Mouse (Mus musculus): ENCODE data around the gene Bank1. TPM values are rescaled to one million over a fixed set of nuclear protein-coding genes. Genes with fewer than 3 reads are reported as not detected.

Bank1 gene
- polyA plus RNA-seq, 1 experiment from 2014 or later, result 1.0 TPM

- H3K27me3 ChIP-seq (replicated peaks; ENCODE audit: control insufficient read depth, insufficient read depth, low read length), result no peaks in the 10 kb centered on the region
- 67% methylated on average over 1 of the region's 1 CpGs for WGBS
- no peak for TF ChIP-seq CTCF (IDR thresholded peaks at IDR 0.05; ENCODE audit: low read depth)
- H3K4me1 ChIP-seq (replicated peaks; ENCODE audit: control insufficient read depth, insufficient read depth, low read length), result no peaks in the 10 kb centered on the region
- no peak overlapping the region for H3K4me3 ChIP-seq (ENCODE audit: low read depth, low read length)
- no peaks in the 10 kb centered on the region for H3K36me3 ChIP-seq (ENCODE audit: control insufficient read depth, insufficient read depth)
- no peak overlapping the region for H3K27ac ChIP-seq (ENCODE audit: low read depth, low read length)
- H3K4me2 ChIP-seq (replicated peaks; ENCODE audit: low read depth), result no peak overlapping the region
- ATAC-seq, result no peak
- H3K9me3 ChIP-seq (ENCODE audit: control insufficient read depth), result no peaks in the 10 kb centered on the region
- no peak overlapping the region for H3K9ac ChIP-seq (ENCODE audit: low read depth, low read length)
Measured at GRCm38 (mm10) chr3:136155555-136155954, 170.3 kb downstream of the Bank1 start.

- no peak overlapping the region for H3K27ac ChIP-seq (ENCODE audit: low read depth, low read length)
- TF ChIP-seq CTCF (IDR thresholded peaks at IDR 0.05; ENCODE audit: low read depth), result no peak
- ATAC-seq, result no peak
Measured at GRCm38 (mm10) chr3:136150886-136151285, 175.0 kb downstream of the Bank1 start.

GRCm38 (mm10) chr3:136147166-136147565, 178.7 kb downstream of the Bank1 start:
- ATAC-seq, result no peak
- H3K4me2 ChIP-seq (replicated peaks; ENCODE audit: low read depth), result no peak overlapping the region
- H3K9ac ChIP-seq (ENCODE audit: low read depth, low read length), result no peak overlapping the region
- WGBS, result 73% methylated on average over 2 of the region's 2 CpGs
- no peaks in the 10 kb centered on the region for H3K9me3 ChIP-seq (ENCODE audit: control insufficient read depth)
- H3K4me1 ChIP-seq (replicated peaks; ENCODE audit: control insufficient read depth, insufficient read depth, low read length), result no peaks in the 10 kb centered on the region
- TF ChIP-seq CTCF (IDR thresholded peaks at IDR 0.05; ENCODE audit: low read depth), result no peak
- no peaks in the 10 kb centered on the region for H3K27me3 ChIP-seq (replicated peaks; ENCODE audit: control insufficient read depth, insufficient read depth, low read length)
- H3K4me3 ChIP-seq (ENCODE audit: low read depth, low read length), result no peak overlapping the region
- no peak overlapping the region for H3K27ac ChIP-seq (ENCODE audit: low read depth, low read length)
- H3K36me3 ChIP-seq (ENCODE audit: control insufficient read depth, insufficient read depth), result no peaks in the 10 kb centered on the region

More at GRCm38 (mm10) chr3:136150886-136151285, 175.0 kb downstream of the Bank1 start:
- no peak overlapping the region for H3K4me3 ChIP-seq (ENCODE audit: low read depth, low read length)
- H3K4me2 ChIP-seq (replicated peaks; ENCODE audit: low read depth), result no peak overlapping the region
- WGBS, result 76% methylated on average over 3 of the region's 3 CpGs
- H3K36me3 ChIP-seq (ENCODE audit: control insufficient read depth, insufficient read depth), result no peaks in the 10 kb centered on the region
- H3K9ac ChIP-seq (ENCODE audit: low read depth, low read length), result no peak overlapping the region
- H3K9me3 ChIP-seq (ENCODE audit: control insufficient read depth), result no peaks in the 10 kb centered on the region
- no peaks in the 10 kb centered on the region for H3K27me3 ChIP-seq (replicated peaks; ENCODE audit: control insufficient read depth, insufficient read depth, low read length)
- no peaks in the 10 kb centered on the region for H3K4me1 ChIP-seq (replicated peaks; ENCODE audit: control insufficient read depth, insufficient read depth, low read length)

GRCm38 (mm10) chr3:136132013-136132412, 193.9 kb downstream of the Bank1 start:
- no peaks in the 10 kb centered on the region for H3K9me3 ChIP-seq (ENCODE audit: control insufficient read depth)
- no peaks in the 10 kb centered on the region for H3K27me3 ChIP-seq (replicated peaks; ENCODE audit: control insufficient read depth, insufficient read depth, low read length)
- no peaks in the 10 kb centered on the region for H3K36me3 ChIP-seq (ENCODE audit: control insufficient read depth, insufficient read depth)
- no peak overlapping the region for H3K9ac ChIP-seq (ENCODE audit: low read depth, low read length)
- no peak overlapping the region for H3K4me3 ChIP-seq (ENCODE audit: low read depth, low read length)
- no peak overlapping the region for H3K4me2 ChIP-seq (replicated peaks; ENCODE audit: low read depth)
- H3K27ac ChIP-seq (ENCODE audit: low read depth, low read length), result no peak overlapping the region
- no peaks in the 10 kb centered on the region for H3K4me1 ChIP-seq (replicated peaks; ENCODE audit: control insufficient read depth, insufficient read depth, low read length)
- ATAC-seq, result no peak
- no peak for TF ChIP-seq CTCF (IDR thresholded peaks at IDR 0.05; ENCODE audit: low read depth)
- 38% methylated on average over 3 of the region's 3 CpGs for WGBS

GRCm38 (mm10) chr3:136115478-136116215, 210.2 kb downstream of the Bank1 start:
- no peak for TF ChIP-seq CTCF (IDR thresholded peaks at IDR 0.05; ENCODE audit: low read depth)
- no peaks in the 10 kb centered on the region for H3K27me3 ChIP-seq (replicated peaks; ENCODE audit: control insufficient read depth, insufficient read depth, low read length)
- H3K4me2 ChIP-seq (replicated peaks; ENCODE audit: low read depth), result no peak overlapping the region
- 74% methylated on average over 5 of the region's 5 CpGs for WGBS
- no peak overlapping the region for H3K27ac ChIP-seq (ENCODE audit: low read depth, low read length)
- H3K9me3 ChIP-seq (ENCODE audit: control insufficient read depth), result no peaks in the 10 kb centered on the region
- ATAC-seq, result no peak
- H3K36me3 ChIP-seq (ENCODE audit: control insufficient read depth, insufficient read depth), result no peaks in the 10 kb centered on the region
- no peak overlapping the region for H3K9ac ChIP-seq (ENCODE audit: low read depth, low read length)
- H3K4me3 ChIP-seq (ENCODE audit: low read depth, low read length), result no peak overlapping the region
- no peaks in the 10 kb centered on the region for H3K4me1 ChIP-seq (replicated peaks; ENCODE audit: control insufficient read depth, insufficient read depth, low read length)

GRCm38 (mm10) chr3:136109411-136110139, 216.3 kb downstream of the Bank1 start:
- H3K9ac ChIP-seq (ENCODE audit: low read depth, low read length), result no peak overlapping the region
- WGBS, result 85% methylated on average over 6 of the region's 6 CpGs
- H3K9me3 ChIP-seq (ENCODE audit: control insufficient read depth), result no peaks in the 10 kb centered on the region
- TF ChIP-seq CTCF (IDR thresholded peaks at IDR 0.05; ENCODE audit: low read depth), result no peak
- H3K4me1 ChIP-seq (replicated peaks; ENCODE audit: control insufficient read depth, insufficient read depth, low read length), result no peaks in the 10 kb centered on the region
- no peak for ATAC-seq
- no peak overlapping the region for H3K4me3 ChIP-seq (ENCODE audit: low read depth, low read length)
- H3K36me3 ChIP-seq (ENCODE audit: control insufficient read depth, insufficient read depth), result no peaks in the 10 kb centered on the region
- no peaks in the 10 kb centered on the region for H3K27me3 ChIP-seq (replicated peaks; ENCODE audit: control insufficient read depth, insufficient read depth, low read length)
- no peak overlapping the region for H3K4me2 ChIP-seq (replicated peaks; ENCODE audit: low read depth)
- H3K27ac ChIP-seq (ENCODE audit: low read depth, low read length), result no peak overlapping the region

All from intestine, postnatal 0 days (tissue).